Mouse (Mus musculus): ENCODE data around the gene Catsper3. TPM values are rescaled to one million over a fixed set of nuclear protein-coding genes. Genes with fewer than 3 reads are reported as not detected.

Catsper3 gene
- not detected for polyA plus RNA-seq (2017; shearing (Covaris generic))

GRCm38 (mm10) chr13:55784268-55784667 lies at the start of gene Catsper3:
Catsper3 (plus strand) TSS chr13:55784568.

GRCm38 (mm10) chr13:55836142-55836625 lies 51.8 kb downstream of the Catsper3 start, which contains the start of gene Pitx1:
Pitx1 (minus strand) TSS chr13:55836192.

Other genes with a start within 250 kb of the Catsper3 start
- gene Ddx41, start 247.9 kb upstream of the Catsper3 start, polyA plus RNA-seq (2017; shearing (Covaris generic)): 86.5 TPM
- gene Fam193b, start 213.4 kb upstream of the Catsper3 start, polyA plus RNA-seq (2017; shearing (Covaris generic)): 24.6 TPM
- gene Tmed9, start 210.8 kb upstream of the Catsper3 start, polyA plus RNA-seq (2017; shearing (Covaris generic)): 347 TPM
- 46.3 TPM for gene B4galt7, start 184.7 kb upstream of the Catsper3 start, polyA plus RNA-seq (2017; shearing (Covaris generic))
- 42.0 TPM for gene Caml, start 161.6 kb upstream of the Catsper3 start, polyA plus RNA-seq (2017; shearing (Covaris generic))
- gene Ddx46, start 149.5 kb upstream of the Catsper3 start, polyA plus RNA-seq (2017; shearing (Covaris generic)): 87.5 TPM
- 8.5 TPM for gene B230219D22Rik, start 91.4 kb upstream of the Catsper3 start, polyA plus RNA-seq (2017; shearing (Covaris generic))
- gene Txndc15, start 69.9 kb upstream of the Catsper3 start, polyA plus RNA-seq (2017; shearing (Covaris generic)): 69.1 TPM
- 7.5 TPM for gene Pcbd2, start 57.2 kb upstream of the Catsper3 start, polyA plus RNA-seq (2017; shearing (Covaris generic))
- not detected for gene Pitx1, start 51.6 kb downstream of the Catsper3 start, polyA plus RNA-seq (2017; shearing (Covaris generic))